Mouse (Mus musculus) c-Kit-positive CD71-positive TER-119-positive erythroid progenitor cells, embryonic 14.5 days (primary cell): ENCODE results near the gene Ubqlnl.

Source experiments
- DNase-seq: peaks from one replicate; pipeline ENCODE4 v3.0.0-alpha.2; 2013; ENCODE audit warnings: low spot score

The Ubqlnl gene

DNA sequence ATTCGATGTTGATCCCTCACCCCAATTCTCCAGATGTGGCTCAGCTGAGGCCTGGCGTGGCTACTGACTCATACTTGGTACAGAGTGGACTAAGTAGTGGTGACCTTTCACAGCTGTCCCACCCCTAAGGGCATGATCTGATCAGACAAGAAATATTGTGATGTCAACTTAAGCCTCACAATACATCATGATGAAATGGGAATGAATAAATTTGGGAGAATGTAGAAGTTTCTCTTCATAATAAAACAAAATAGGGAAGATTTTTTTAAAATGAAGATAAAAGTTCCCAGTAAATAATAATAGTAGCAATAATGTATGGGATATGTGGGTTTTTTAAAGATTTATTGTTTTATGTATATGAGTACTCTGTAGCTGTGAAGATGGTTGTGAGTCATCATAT, at the start of gene Ubqlnl:
Gene Ubqlnl, minus strand, starts transcription at position 101 of the 400 bp plus-strand sequence.
- DNase-seq, result no peak

DNA sequence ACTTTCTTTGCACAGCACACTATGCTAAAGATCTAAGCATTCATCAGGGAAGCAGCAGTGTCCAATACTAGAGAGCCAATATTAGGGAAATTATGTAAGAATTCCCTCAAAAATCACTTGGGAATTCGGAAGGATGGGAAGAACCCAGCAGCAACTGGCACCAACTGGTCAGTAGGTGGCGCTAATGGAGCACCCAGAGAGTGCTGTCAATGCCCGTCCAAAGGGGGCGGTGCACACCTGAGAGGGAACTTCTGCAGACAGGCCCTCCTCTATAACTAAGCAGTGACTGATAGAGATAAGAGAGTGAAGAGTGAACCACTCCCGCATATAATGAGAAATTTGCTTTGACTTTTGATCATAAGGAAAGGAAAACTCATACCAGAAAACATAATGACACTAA, 49.5 kb upstream of the Ubqlnl start:
- DNase-seq, result peak; percentile 48

DNA sequence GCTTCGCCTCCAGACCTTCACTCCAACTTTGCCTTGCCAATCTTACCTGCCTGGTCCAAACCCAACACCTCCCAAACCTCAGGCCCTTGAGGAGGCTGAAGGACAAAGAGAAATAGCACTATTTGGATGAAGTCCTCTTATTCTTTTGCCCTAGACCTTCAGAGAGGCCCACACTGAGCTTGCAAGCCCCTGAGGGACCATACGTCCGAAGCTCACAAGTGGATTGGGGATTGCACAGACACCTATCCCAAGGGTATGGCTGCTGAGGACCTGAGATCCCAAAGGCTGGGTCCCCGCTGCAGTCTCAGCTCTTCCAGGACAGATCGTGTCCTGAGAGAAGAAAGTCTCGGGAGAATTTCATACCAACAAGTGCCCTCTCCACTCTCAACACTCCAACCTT, 45.5 kb upstream of the Ubqlnl start, which contains the start of gene Olfr649:
Gene Olfr649, minus strand, starts transcription at position 101 of the 400 bp plus-strand sequence.
- no peak for DNase-seq

DNA sequence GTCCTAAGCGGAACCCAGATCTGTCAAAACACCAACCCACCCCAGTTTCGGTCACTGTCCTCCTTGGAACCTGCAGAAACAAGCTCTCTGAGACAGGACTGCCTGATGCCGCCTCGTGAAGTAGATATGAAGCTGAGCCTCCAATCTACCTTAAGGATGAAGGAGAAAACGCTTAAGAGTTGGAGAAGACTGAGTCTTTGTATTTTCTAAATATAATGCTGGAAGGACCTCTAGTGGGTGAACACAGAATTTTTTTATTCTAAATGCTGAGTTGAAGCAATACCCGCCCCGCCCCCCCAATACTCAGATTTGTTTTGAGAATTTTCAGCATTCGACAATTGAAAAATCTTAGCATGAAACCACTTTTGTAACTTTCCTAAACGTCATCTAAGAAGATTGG, 40.9 kb upstream of the Ubqlnl start:
- no peak for DNase-seq

DNA sequence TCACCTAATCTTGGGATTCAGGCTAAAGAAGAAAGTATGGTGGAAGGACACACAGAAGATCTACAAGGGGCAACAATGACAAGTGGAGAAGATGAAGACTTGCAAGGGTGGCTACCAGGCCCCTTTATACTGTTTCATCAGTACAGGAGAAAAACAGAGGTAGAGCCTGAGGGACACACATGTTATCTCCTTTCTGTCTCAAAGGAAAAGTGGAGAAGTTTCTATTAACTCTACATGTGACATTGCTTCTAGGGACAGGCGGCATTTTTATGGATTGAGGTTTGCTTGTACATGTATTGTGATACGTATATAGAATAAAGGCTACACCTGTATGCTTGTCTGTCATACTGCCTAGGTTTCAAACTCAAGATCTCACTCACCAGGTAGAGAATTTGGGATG, 32.9 kb upstream of the Ubqlnl start, which contains the start of gene Olfr648:
Gene Olfr648, minus strand, starts transcription at position 101 of the 400 bp plus-strand sequence.
- no peak for DNase-seq

DNA sequence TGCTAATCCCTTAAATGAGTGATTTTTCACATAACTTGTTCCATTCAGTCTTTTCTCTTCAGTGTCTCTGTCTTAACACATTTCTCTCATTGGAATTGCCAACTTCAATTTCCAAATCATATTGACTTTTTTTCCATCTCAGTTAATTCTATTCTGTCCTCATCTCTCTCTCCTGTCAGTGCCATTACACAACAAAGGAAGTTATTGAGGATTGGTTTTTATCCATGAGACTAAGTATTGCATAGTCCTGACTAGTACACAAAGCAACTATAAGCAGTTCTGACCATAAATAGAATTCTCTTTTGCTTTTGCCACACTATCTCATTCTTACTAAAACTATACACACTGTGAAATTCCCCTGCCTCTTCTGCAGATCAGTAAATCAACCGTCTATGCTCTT, 28.7 kb upstream of the Ubqlnl start:
- no peak for DNase-seq

DNA sequence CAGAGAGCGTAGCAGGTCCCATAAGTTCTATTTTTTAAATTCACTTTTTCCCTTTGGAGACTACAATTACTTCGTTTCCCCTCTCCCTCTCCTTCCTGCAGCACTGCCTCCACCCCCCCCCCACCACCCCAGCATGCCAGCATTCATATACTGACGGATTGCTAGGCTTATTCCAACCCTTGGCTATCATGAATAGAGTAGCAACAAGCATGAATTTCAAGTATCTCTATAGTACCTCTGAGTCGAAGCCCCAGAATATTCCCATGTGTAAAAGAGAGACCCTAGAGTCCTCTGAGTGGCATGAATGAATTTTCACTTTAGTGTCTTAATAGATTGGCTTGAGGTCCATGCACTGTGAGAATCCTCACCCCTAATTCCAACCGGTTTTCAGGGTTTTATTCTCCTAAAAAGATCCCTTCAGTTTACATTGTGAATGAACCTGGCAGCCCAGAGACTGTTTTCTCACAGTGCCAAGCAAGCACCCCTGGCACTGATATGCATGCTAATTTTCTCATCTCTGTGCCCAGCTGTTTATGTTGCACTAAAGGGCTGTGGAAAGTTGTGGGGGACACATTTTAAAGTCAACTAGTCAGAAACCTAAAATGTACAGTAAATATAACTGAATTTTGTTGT, 28.2 kb upstream of the Ubqlnl start:
- no peak for DNase-seq

DNA sequence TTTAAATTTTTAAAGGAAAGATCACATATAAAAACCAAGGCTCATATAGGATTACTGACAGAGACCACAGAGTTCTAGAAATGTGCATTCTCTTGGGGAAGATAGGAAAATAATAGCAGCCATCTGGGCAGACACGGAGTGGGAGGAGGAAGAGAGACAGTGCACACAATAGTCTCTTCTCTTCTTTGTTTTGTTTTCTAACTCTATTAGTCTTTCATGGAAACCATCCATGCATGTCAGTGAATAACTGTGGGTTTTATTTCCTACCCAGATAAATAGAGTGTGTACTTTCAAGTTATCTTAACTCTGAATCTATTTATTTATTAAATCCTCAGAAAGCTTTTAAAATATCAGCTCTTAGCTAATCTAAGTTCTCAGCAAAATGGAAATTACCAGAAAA, 24.7 kb upstream of the Ubqlnl start:
- DNase-seq, result no peak

DNA sequence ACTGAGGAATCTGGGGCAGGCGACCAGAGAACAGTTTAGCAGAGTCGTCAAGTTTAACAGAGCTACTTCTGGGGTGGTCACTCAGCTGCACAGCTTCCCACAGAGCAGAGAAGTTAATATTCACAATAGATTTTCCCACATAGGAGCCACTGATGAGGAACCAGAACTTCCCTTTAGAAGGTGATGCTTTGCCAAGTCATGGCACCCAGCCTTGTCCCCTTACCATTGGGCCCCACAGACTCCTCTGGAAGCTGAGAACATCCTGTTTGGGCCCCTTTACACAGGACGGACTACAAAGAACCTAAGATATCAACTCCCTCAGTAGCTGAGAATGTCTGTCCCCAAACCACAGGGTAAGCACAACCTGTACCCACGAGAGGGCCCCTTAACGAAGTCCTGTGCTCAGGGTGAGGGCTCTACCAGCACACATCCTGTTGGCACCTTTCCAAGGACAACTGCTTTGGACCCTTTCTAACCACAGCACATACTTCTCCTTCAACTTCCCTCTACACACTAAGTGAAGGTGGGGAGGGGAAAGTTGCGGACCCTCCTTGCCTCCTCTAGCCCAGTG, 19.4 kb upstream of the Ubqlnl start:
- DNase-seq, result no peak

DNA sequence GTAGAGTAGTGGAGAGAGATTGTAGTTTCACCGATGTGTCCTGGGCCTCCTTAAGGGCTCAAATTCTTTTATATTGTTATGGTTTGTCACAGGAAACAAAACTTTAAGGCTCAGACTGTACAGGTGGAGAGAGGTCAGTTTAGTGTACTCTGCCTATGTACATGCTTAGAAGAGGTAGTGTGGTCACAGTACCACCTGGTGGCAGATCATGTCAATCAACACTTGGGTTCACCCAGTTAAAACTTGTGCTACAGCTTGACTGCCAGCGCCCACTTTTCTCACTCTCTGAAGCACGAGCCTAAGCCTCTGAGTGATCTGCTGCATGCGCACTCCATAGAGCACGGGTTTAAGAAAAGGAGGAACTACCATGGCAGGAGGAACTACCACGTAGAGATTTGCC, 16.7 kb upstream of the Ubqlnl start:
- no peak for DNase-seq

DNA sequence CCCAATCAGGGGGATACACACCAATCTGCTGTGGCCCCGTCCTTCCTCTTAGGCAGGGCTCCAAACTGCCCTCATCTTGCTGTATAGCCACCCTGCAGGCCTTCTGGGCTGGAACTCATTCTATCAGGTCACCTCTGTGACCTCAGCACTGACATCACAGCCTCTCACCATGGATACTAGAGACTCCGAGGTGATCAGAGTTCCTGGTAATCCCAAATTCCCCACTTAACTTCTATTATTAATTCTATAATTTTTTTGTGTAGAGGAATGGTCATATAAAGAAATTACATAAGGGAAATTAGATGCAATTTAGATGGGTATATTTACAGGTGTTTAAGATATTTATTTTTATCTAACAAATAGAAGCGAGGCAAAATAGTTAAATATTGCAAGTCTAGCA, 7.2 kb downstream of the Ubqlnl start, which contains the start of gene Ubqln3:
Gene Ubqln3, minus strand, starts transcription at position 101 of the 400 bp plus-strand sequence.
- DNase-seq, result no peak

DNA sequence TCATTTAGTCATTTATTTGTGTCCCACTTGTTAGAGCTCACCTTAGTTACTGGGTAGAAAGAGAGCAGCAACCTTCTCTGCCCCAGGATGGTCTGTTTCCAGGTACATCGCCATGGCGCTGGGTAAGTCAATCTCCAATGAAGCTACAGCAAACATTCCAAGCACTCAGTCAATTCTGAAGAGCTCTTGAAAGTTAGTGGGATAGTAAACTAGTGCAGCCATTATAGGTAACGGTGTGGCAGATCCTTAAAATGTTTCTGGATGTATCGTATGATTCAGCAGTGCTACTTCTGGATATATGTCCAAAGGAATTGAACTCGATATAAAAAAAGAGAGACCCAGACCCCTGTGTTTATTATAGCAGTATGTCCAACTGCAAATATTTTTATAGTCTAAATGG, 13.1 kb downstream of the Ubqlnl start, which contains the start of gene Olfr643:
Gene Olfr643, minus strand, starts transcription at position 101 of the 400 bp plus-strand sequence.
- no peak for DNase-seq

DNA sequence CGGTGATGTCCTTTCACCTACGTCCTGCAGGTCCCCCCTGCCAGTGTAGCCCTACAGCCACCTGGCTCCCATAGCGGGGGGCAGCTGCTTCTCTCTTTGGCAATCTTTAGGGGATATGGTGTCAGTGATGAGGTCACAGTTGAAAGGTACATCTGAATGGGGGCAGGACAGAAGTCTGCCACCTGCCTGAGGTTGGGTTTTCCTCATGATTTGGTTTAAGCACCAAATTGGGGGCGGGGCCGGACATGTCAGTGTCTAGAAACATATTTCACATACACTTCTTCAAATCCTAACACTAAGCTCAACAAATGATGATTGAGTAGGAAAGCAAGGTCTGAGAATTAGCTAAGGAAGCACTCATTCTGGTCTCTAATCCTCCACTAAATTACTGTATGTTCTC, 20.6 kb downstream of the Ubqlnl start, which contains the start of gene Ubqln5:
Gene Ubqln5, minus strand, starts transcription at position 101 of the 400 bp plus-strand sequence.
- DNase-seq, result no peak

DNA sequence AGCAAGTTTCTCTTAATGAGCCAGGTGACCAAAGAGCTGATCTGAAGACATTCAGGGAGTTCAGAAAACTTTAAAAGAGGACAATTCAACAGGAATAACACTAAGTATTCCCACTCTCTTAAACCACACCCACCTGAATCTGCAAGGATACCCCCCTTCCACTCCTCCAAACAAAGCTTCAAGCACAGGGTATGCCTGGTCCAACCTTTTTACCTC, 45.7 kb downstream of the Ubqlnl start, which contains the start of gene Olfr646:
Gene Olfr646, plus strand, starts transcription at position 117 of the 216 bp plus-strand sequence.
- DNase-seq, result no peak

DNA sequence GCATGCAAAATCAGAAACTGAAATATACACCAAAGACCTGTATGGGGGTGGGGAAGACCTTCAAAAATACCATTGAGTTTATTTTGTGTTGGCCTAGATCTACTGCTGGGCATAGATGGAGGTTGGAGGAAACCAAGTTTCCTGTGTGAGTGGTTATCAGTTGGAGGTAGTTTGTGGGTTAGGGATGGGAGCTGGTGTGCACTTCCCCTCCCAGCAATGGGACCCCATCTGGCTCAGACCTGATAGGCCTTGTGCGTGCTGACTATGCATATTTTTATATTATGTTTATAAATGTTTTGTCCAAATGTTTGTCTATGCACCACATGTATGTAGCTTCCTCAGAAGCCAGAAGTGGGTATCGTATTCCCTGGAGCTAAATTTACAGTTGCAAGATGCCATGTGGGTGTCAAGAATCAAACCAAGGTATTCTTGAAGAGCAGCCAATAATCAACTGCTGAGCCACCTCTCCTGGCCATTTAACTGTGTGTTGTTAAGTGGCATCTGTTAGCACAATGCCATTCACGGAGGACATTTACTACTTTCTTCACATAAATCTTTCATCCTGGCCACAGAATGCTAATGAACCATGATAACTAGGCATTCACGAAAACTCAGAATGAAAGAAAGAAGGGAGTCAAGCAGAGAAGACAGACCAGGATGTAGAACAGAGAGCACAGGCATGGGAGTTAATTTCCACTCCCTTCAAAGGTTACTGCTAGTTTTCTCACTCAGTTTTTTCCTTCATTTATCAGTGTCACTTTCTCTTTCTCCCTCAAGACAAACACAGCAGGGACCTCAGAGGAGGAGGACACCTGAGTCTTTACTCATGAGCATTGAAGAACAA, 46.2 kb downstream of the Ubqlnl start:
- DNase-seq, result no peak
